Mouse (Mus musculus) midbrain, embryonic 12.5 days (tissue): ENCODE data around the gene Trim12a. TPM values are rescaled to one million over a fixed set of nuclear protein-coding genes. Genes with fewer than 3 reads are reported as not detected.
"Not testable (repeated sequence)": the region's sequence is repeated elsewhere in the genome, so short reads cannot be mapped to it uniquely, and the experiment has no call there.

Experiments used
- ATAC-seq: fragments of 200-750 bp; cut with Nextera tagmentation; 2 replicates; pipeline ENCODE4 v1.8.0; 2017; ENCODE audit warnings: low read depth, moderate TSS enrichment, moderate library complexity; ENCODE audit not compliant: low FRiP score
- H3K27ac ChIP-seq: fragments of 300-500 bp; sonication (generic); replicated peaks from 2 replicates; pipeline ENCODE4 v1.5.1; 2016; ENCODE audit warnings: mild to moderate bottlenecking
- H3K27me3 ChIP-seq: fragments of 300-500 bp; sonication (generic); 2 replicates; pipeline ENCODE4 v1.6.1; 2016; ENCODE audit warnings: mild to moderate bottlenecking
- H3K36me3 ChIP-seq: fragments of 300-500 bp; sonication (generic); 2 replicates; pipeline ENCODE4 v1.6.1; 2016
- H3K4me1 ChIP-seq: fragments of 300-500 bp; sonication (generic); 2 replicates; pipeline ENCODE4 v1.6.1; 2016
- H3K4me2 ChIP-seq: fragments of 300-500 bp; sonication (generic); replicated peaks from 2 replicates; pipeline ENCODE4 v1.6.1; 2016; ENCODE audit warnings: mild to moderate bottlenecking, moderate library complexity
- H3K4me3 ChIP-seq: fragments of 300-500 bp; sonication (generic); 2 replicates; pipeline ENCODE4 v1.5.1; 2016; ENCODE audit warnings: mild to moderate bottlenecking
- H3K9ac ChIP-seq: fragments of 300-500 bp; sonication (generic); replicated peaks from 2 replicates; pipeline ENCODE4 v1.6.1; 2016; ENCODE audit warnings: mild to moderate bottlenecking, moderate library complexity
- H3K9me3 ChIP-seq: fragments of 300-500 bp; sonication (generic); 2 replicates; pipeline ENCODE4 v1.6.1; 2016; ENCODE audit warnings: mild to moderate bottlenecking
- WGBS: fragments of 180-500 bp; shearing (Covaris S2); methylation state at CpG from one replicate; pipeline ENCODE4 v1.1.7; 2016; 5-methylcytosine and 5-hydroxymethylcytosine counted together
- polyA plus RNA-seq: library from polyadenylated mRNA; unstranded; fragments of >200 nt; fragmentation: Nextera tagmentation; extraction: Ambion mirVana; gene quantifications from 2 replicates; pipeline ENCODE4 v1.2.1, GENCODE M21; 2016

The Trim12a gene
- polyA plus RNA-seq, 1 experiment from 2014 or later, result 2.8 TPM

GRCm38 (mm10) chr7:104287576-104288443 lies 27.5 kb downstream of the Trim12a start, which contains the start of gene Trim5:
Trim5 (minus strand) TSS chr7:104288094.
- 39% methylated on average over 14 of the region's 14 CpGs for WGBS

GRCm38 (mm10) chr7:104279361-104279760 lies 35.9 kb downstream of the Trim12a start:
- not testable (repeated sequence) for H3K4me2 ChIP-seq, H3K9ac ChIP-seq, H3K27ac ChIP-seq, H3K9me3 ChIP-seq, H3K27me3 ChIP-seq, H3K36me3 ChIP-seq, H3K4me3 ChIP-seq, H3K4me1 ChIP-seq, ATAC-seq
- WGBS, result 83% methylated on average over 3 of the region's 3 CpGs

More at GRCm38 (mm10) chr7:104287576-104288443, 27.5 kb downstream of the Trim12a start, which contains the start of gene Trim5:
- not testable (repeated sequence) for H3K9me3 ChIP-seq, H3K4me1 ChIP-seq, H3K36me3 ChIP-seq, H3K9ac ChIP-seq, H3K27ac ChIP-seq, H3K4me2 ChIP-seq, H3K4me3 ChIP-seq, H3K27me3 ChIP-seq, ATAC-seq

GRCm38 (mm10) chr7:104265335-104265734 lies 49.9 kb downstream of the Trim12a start:
- not testable (repeated sequence) for H3K27ac ChIP-seq, ATAC-seq, H3K4me3 ChIP-seq, H3K27me3 ChIP-seq, H3K4me2 ChIP-seq, H3K9me3 ChIP-seq, H3K36me3 ChIP-seq, H3K9ac ChIP-seq, H3K4me1 ChIP-seq
- 84% methylated on average over 4 of the region's 5 CpGs for WGBS

- ATAC-seq, H3K4me2 ChIP-seq, H3K9ac ChIP-seq, H3K4me1 ChIP-seq, H3K27me3 ChIP-seq, H3K27ac ChIP-seq, H3K4me3 ChIP-seq, H3K36me3 ChIP-seq, H3K9me3 ChIP-seq: not testable (repeated sequence)
- WGBS, result 92% methylated on average over 4 of the region's 4 CpGs
Measured at GRCm38 (mm10) chr7:104260380-104260779, 54.9 kb downstream of the Trim12a start.

Other genes starting within 250 kb of the Trim12a start
- gene Olfr644, start 243.6 kb downstream of the Trim12a start, polyA plus RNA-seq, result not detected in 2 replicates
- not detected in 2 replicates for gene Olfr645, start 230.0 kb downstream of the Trim12a start, polyA plus RNA-seq
- not detected in 2 replicates for gene Olfr646, start 210.6 kb downstream of the Trim12a start, polyA plus RNA-seq
- not detected in 2 replicates for gene Ubqln5, start 185.6 kb downstream of the Trim12a start, polyA plus RNA-seq
- not detected in 2 replicates for gene Olfr643, start 178.1 kb downstream of the Trim12a start, polyA plus RNA-seq
- gene Ubqln3, start 172.2 kb downstream of the Trim12a start, polyA plus RNA-seq, result not detected in 2 replicates
- not detected in 2 replicates for gene Ubqlnl, start 164.9 kb downstream of the Trim12a start, polyA plus RNA-seq
- gene Olfm5, start 150.6 kb downstream of the Trim12a start, polyA plus RNA-seq, result not detected in 2 replicates
- gene Olfr648, start 132.1 kb downstream of the Trim12a start, polyA plus RNA-seq, result 0.45 and 0.47 TPM in 2 replicates
- not detected in 2 replicates for gene Olfr649, start 119.5 kb downstream of the Trim12a start, polyA plus RNA-seq
- gene Trim6, start 96.7 kb downstream of the Trim12a start, polyA plus RNA-seq, result 0.72 and 1.3 TPM in 2 replicates
- gene Trim34a, start 71.0 kb downstream of the Trim12a start, polyA plus RNA-seq, result 0.83 and 1.2 TPM in 2 replicates
- gene Trim5, start 27.4 kb downstream of the Trim12a start, polyA plus RNA-seq, result 0.10 and 0.16 TPM in 2 replicates
- not detected in 2 replicates for gene Trim34b, start 14.0 kb upstream of the Trim12a start, polyA plus RNA-seq
- gene Trim12c, start 37.9 kb upstream of the Trim12a start, polyA plus RNA-seq, result 0.94 and 1.1 TPM in 2 replicates
- gene Trim30b, start 54.4 kb upstream of the Trim12a start, polyA plus RNA-seq, result not detected in 2 replicates
- gene Trim30c, start 85.4 kb upstream of the Trim12a start, polyA plus RNA-seq, result 0.13 TPM in 1 of 2 replicates, not detected in the other
- 0.56 and 0.94 TPM in 2 replicates for gene Trim30a, start 149.7 kb upstream of the Trim12a start, polyA plus RNA-seq
- 0.30 and 0.42 TPM in 2 replicates for gene Trim30d, start 192.4 kb upstream of the Trim12a start, polyA plus RNA-seq
- not detected in 2 replicates for gene Olfr651, start 234.7 kb upstream of the Trim12a start, polyA plus RNA-seq
- gene Olfr652, start 245.4 kb upstream of the Trim12a start, polyA plus RNA-seq, result not detected in 2 replicates